Mouse (Mus musculus): Measurements from ENCODE around the gene Nrcam.
"Not testable (repeated sequence)": the region's sequence is repeated elsewhere in the genome, so short reads cannot be mapped to it uniquely, and the experiment has no call there.

The Nrcam gene

GRCm38 (mm10) chr12:44328381-44329315 lies at the start of gene Nrcam:
Gene Nrcam, plus strand, starts transcription at chr12:44328885.
- peak; percentile 40 for DNase-seq (ENCODE audit: low spot score)

GRCm38 (mm10) chr12:44280147-44280546 lies 48.5 kb upstream of the Nrcam start:
- not testable (repeated sequence) for DNase-seq (ENCODE audit: low spot score)

GRCm38 (mm10) chr12:44281534-44281933 lies 47.2 kb upstream of the Nrcam start:
- no peak for DNase-seq (ENCODE audit: low spot score)

- DNase-seq (ENCODE audit: low spot score), result no peak
Measured at GRCm38 (mm10) chr12:44283378-44283777, 45.3 kb upstream of the Nrcam start.

- no peak for DNase-seq (ENCODE audit: low spot score)
Measured at GRCm38 (mm10) chr12:44286992-44287391, 41.7 kb upstream of the Nrcam start.

GRCm38 (mm10) chr12:44292281-44292680 lies 36.4 kb upstream of the Nrcam start:
- DNase-seq (ENCODE audit: low spot score), result no peak

GRCm38 (mm10) chr12:44300793-44301192 lies 27.9 kb upstream of the Nrcam start:
- DNase-seq (ENCODE audit: low spot score), result no peak

GRCm38 (mm10) chr12:44304012-44304411 lies 24.7 kb upstream of the Nrcam start:
- no peak for DNase-seq (ENCODE audit: low spot score)

GRCm38 (mm10) chr12:44304869-44305268 lies 23.8 kb upstream of the Nrcam start:
- DNase-seq (ENCODE audit: low spot score), result no peak

GRCm38 (mm10) chr12:44308221-44308620 lies 20.5 kb upstream of the Nrcam start:
- no peak for DNase-seq (ENCODE audit: low spot score)

- DNase-seq (ENCODE audit: low spot score), result no peak
Measured at GRCm38 (mm10) chr12:44315212-44315611, 13.5 kb upstream of the Nrcam start.

- DNase-seq (ENCODE audit: low spot score), result no peak
Measured at GRCm38 (mm10) chr12:44325091-44325490, 3.6 kb upstream of the Nrcam start.

- DNase-seq (ENCODE audit: low spot score), result no peak
Measured at GRCm38 (mm10) chr12:44327452-44327851, 1.2 kb upstream of the Nrcam start.

GRCm38 (mm10) chr12:44329316-44330215 lies 881 bp downstream of the Nrcam start:
- DNase-seq (ENCODE audit: low spot score), result peak; percentile 11

GRCm38 (mm10) chr12:44330216-44330719 lies 1.6 kb downstream of the Nrcam start:
- no peak for DNase-seq (ENCODE audit: low spot score)

- DNase-seq (ENCODE audit: low spot score), result no peak
Measured at GRCm38 (mm10) chr12:44337136-44337640, 8.5 kb downstream of the Nrcam start.

GRCm38 (mm10) chr12:44338195-44338622 lies 9.5 kb downstream of the Nrcam start:
- no peak for DNase-seq (ENCODE audit: low spot score)

GRCm38 (mm10) chr12:44344075-44344474 lies 15.4 kb downstream of the Nrcam start:
- DNase-seq (ENCODE audit: low spot score), result no peak

GRCm38 (mm10) chr12:44345251-44345650 lies 16.6 kb downstream of the Nrcam start:
- no peak for DNase-seq (ENCODE audit: low spot score)

GRCm38 (mm10) chr12:44346143-44346542 lies 17.5 kb downstream of the Nrcam start:
- no peak for DNase-seq (ENCODE audit: low spot score)

GRCm38 (mm10) chr12:44355116-44355515 lies 26.4 kb downstream of the Nrcam start:
- no peak for DNase-seq (ENCODE audit: low spot score)

GRCm38 (mm10) chr12:44357460-44357859 lies 28.8 kb downstream of the Nrcam start:
- DNase-seq (ENCODE audit: low spot score), result no peak
